Mouse (Mus musculus) spleen, adult 12 weeks (tissue): ENCODE results near the gene Cdh18.
"Not testable (repeated sequence)": the region's sequence is repeated elsewhere in the genome, so short reads cannot be mapped to it uniquely, and the experiment has no call there.

ENCODE experiments used
- DNase-seq: peaks from one replicate; pipeline ENCODE4 v3.0.0; 2022; ENCODE audit warnings: low spot score

The Cdh18 gene

GRCm38 (mm10) chr15:22947234-22947633, 398.4 kb downstream of the Cdh18 start:
- DNase-seq, result no peak

GRCm38 (mm10) chr15:22969424-22969823, 420.6 kb downstream of the Cdh18 start:
- no peak for DNase-seq

- DNase-seq, result no peak
Measured at GRCm38 (mm10) chr15:22980136-22980535, 431.3 kb downstream of the Cdh18 start.

GRCm38 (mm10) chr15:22984647-22985046, 435.8 kb downstream of the Cdh18 start:
- no peak for DNase-seq

- no peak for DNase-seq
Measured at GRCm38 (mm10) chr15:23016680-23017079, 467.9 kb downstream of the Cdh18 start.

GRCm38 (mm10) chr15:23021151-23021550, 472.3 kb downstream of the Cdh18 start:
- no peak for DNase-seq

- no peak for DNase-seq
Measured at GRCm38 (mm10) chr15:23022635-23023034, 473.8 kb downstream of the Cdh18 start.

GRCm38 (mm10) chr15:23035551-23036207, 486.9 kb downstream of the Cdh18 start:
- no peak for DNase-seq

GRCm38 (mm10) chr15:23036208-23037065, 487.6 kb downstream of the Cdh18 start:
- no peak for DNase-seq

GRCm38 (mm10) chr15:23037561-23037960, 488.7 kb downstream of the Cdh18 start:
- DNase-seq, result no peak

GRCm38 (mm10) chr15:23046127-23046785, 497.4 kb downstream of the Cdh18 start:
- no peak for DNase-seq

GRCm38 (mm10) chr15:23052006-23052405, 503.2 kb downstream of the Cdh18 start:
- no peak for DNase-seq

- not testable (repeated sequence) for DNase-seq
Measured at GRCm38 (mm10) chr15:23085326-23085725, 536.5 kb downstream of the Cdh18 start.

GRCm38 (mm10) chr15:23087535-23087934, 538.7 kb downstream of the Cdh18 start:
- no peak for DNase-seq

- no peak for DNase-seq
Measured at GRCm38 (mm10) chr15:23096601-23097000, 547.8 kb downstream of the Cdh18 start.

- DNase-seq, result no peak
Measured at GRCm38 (mm10) chr15:23104668-23105380, 556.0 kb downstream of the Cdh18 start.

GRCm38 (mm10) chr15:23134950-23135715, 586.3 kb downstream of the Cdh18 start:
- no peak for DNase-seq

- DNase-seq, result no peak
Measured at GRCm38 (mm10) chr15:23136971-23137370, 588.1 kb downstream of the Cdh18 start.

GRCm38 (mm10) chr15:23142907-23143306, 594.1 kb downstream of the Cdh18 start:
- not testable (repeated sequence) for DNase-seq

- DNase-seq, result no peak
Measured at GRCm38 (mm10) chr15:23155883-23156282, 607.1 kb downstream of the Cdh18 start.

- DNase-seq, result no peak
Measured at GRCm38 (mm10) chr15:23164869-23165268, 616.0 kb downstream of the Cdh18 start.
